Mouse (Mus musculus): ENCODE data around the gene Gucy1b2.
A peak's percentile ranks its signal among the peaks of the same experiment; 100 is the strongest.

Gene Gucy1b2

GRCm38 (mm10) chr14:62374001-62374400 is 82.1 kb downstream of the Gucy1b2 start:
- DNase-seq (ENCODE audit: low spot score in 2 of 2): no peak

GRCm38 (mm10) chr14:62370819-62371218 is 85.3 kb downstream of the Gucy1b2 start:
- peak; percentile 74 to 79 for DNase-seq (ENCODE audit: low spot score in 2 of 2)

- no peak for DNase-seq (ENCODE audit: low spot score in 2 of 2)
Observed at GRCm38 (mm10) chr14:62363774-62364173, 92.3 kb downstream of the Gucy1b2 start.

GRCm38 (mm10) chr14:62361263-62361980 is 94.7 kb downstream of the Gucy1b2 start:
- DNase-seq (ENCODE audit: low spot score in 2 of 2): no peak

GRCm38 (mm10) chr14:62355201-62355600 is 100.9 kb downstream of the Gucy1b2 start:
- DNase-seq (ENCODE audit: low spot score in 2 of 2): no peak

GRCm38 (mm10) chr14:62353793-62354192 is 102.3 kb downstream of the Gucy1b2 start:
- no peak for DNase-seq (ENCODE audit: low spot score in 2 of 2)

DNA sequence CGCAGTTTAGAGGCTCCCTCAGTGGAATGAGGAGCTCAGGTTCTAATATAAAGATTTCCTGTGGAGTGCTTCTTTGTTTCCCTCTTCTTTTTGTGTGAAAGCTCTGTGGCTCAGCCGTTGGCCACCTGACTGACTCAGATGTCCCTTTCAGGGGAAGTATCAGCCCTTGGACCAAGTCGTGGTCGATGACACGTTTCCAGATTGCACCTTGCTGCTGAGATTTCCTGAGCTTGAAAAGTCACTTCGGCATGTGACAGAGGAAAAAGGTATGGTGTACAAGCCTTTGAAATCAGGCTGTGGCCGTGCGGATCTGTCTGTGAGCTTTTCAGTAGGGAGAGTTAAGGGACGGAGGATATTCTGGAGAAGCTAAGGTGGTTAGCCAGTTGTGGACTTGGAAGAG is 102.7 kb downstream of the Gucy1b2 start:
- DNase-seq (ENCODE audit: low spot score in 2 of 2): no peak

DNA sequence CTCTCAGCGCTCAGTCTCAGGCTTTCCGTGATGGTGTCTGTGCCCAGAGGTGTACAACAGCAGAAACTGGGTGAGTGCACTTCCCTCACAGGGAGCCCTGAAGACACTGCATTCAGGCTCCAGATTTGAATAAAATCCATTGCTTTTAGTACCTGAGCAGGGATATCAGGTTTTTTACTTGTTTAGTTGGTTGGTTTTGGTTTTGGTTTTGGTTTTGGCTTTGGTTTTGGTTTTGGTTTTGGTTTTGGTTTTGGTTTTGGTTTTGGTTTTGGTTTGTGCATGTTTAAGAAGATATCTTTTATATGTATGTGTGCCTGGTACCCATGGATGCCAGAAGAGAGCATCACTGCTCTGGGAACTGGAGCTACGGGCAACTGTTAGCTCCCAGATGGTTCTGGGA is 105.2 kb downstream of the Gucy1b2 start:
- no peak for DNase-seq (ENCODE audit: low spot score in 2 of 2)

DNA sequence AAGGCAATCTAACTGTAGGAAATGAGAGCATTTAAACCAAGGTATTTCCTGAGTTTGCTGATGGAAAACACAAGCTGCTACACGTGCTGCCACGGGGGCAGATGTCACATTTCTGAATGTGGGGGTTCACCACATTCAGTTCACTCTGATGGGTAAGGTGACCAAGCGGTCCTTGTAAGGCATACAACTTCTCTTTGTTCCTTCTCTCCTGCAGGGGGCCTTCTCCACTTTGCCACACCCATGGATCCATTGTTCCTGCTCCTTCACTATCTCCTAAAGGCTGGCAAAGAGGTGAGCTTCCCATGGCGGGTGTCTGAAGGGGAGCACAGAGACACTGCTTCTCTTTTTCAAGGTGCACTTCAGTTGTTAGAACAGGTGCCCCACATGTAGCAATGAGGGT is 105.9 kb downstream of the Gucy1b2 start:
- DNase-seq (ENCODE audit: low spot score in 2 of 2): no peak

GRCm38 (mm10) chr14:62349786-62350185 is 106.3 kb downstream of the Gucy1b2 start:
- DNase-seq (ENCODE audit: low spot score in 2 of 2): no peak

DNA sequence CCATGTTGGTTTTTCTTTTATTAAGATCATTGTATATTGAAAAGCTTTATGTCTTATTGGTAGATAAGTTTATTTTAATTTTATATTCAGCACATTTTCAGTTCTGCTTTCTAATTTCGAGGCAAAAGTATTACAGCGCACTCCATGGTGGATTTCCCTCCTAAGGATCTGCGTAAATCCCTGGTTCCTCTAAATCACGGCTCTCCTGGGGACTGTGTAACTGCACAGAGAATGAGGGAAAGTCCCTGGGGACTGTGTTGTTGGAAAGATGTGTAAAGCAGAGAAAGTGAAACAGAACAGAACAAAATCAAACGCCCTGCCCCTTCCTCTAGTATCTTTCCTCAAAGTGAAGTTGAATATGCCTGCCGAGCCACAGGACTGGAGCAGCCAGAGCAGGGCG is 109.0 kb downstream of the Gucy1b2 start:
- peak; percentile 33 to 48 for DNase-seq (ENCODE audit: low spot score in 2 of 2)

DNA sequence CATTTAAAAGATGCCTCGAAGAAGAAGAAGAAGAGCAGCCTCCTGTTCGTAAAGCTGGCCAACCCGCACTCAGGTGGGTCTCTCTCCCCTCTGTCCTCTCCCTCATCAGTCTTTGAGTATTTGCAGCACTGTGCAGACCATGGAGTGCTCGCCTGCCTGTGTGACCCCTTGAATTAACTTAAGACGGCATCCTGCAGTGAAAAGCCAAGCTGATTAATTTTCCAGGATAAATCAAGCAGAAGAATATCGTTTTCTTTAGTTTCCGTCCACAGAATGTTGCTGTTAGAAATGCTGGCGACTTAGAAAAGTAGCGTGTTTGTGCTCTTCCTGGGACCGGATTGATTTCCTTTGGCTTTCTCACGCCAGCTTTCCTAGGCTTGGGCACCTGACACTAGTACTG is 109.5 kb downstream of the Gucy1b2 start:
- DNase-seq (ENCODE audit: low spot score in 2 of 2): no peak

Measured in heart, adult 9 months (tissue).